Mouse (Mus musculus) olfactory bulb, adult 2 months (tissue): Measurements from ENCODE around the gene Cacng1. TPM values are rescaled to one million over a fixed set of nuclear protein-coding genes. Genes with fewer than 3 reads are reported as not detected.

Experiments used
- H3K27ac ChIP-seq: fragments of 200-500 bp; 2 replicates; pipeline ENCODE4 v1.5.1; 2012; ENCODE audit warnings: low read depth, low read length; ENCODE audit not compliant: insufficient read depth
- H3K4me1 ChIP-seq: fragments of 200-500 bp; 2 replicates; pipeline ENCODE4 v1.6.1; 2012; ENCODE audit warnings: low read length; ENCODE audit not compliant: control insufficient read depth, insufficient read depth
- H3K4me3 ChIP-seq: fragments of 200-500 bp; 2 replicates; pipeline ENCODE4 v1.5.1; 2012; ENCODE audit warnings: mild to moderate bottlenecking, low read depth, low read length, moderate library complexity; ENCODE audit not compliant: insufficient read depth
- CTCF ChIP-seq: fragments of 200-500 bp; IDR thresholded peaks from 2 replicates; pipeline ENCODE4 v1.5.1; 2012; ENCODE audit warnings: low read depth, mild to moderate bottlenecking, low read length, moderate library complexity; ENCODE audit not compliant: insufficient read depth
- POLR2A ChIP-seq: fragments of 200-500 bp; IDR thresholded peaks from 2 replicates; pipeline ENCODE4 v1.6.1; 2012; ENCODE audit warnings: mild to moderate bottlenecking, low read depth, low read length, moderate library complexity; ENCODE audit not compliant: insufficient read depth
- WGBS: fragments of 180-500 bp; shearing (Covaris S2); methylation state at CpG from one replicate; pipeline ENCODE4 v1.1.7; 2018; 5-methylcytosine and 5-hydroxymethylcytosine counted together
- polyA plus RNA-seq: library from polyadenylated mRNA; stranded (reverse); fragments of >200 nt; gene quantifications from 2 replicates; pipeline ENCODE4 v1.2.4, GENCODE M21; 2012; ENCODE audit warnings: low replicate concordance; ENCODE audit not compliant: missing spikeins, insufficient read depth, insufficient read length

The Cacng1 gene
- polyA plus RNA-seq, 1 experiment = not detected

- Histone ChIP-seq H3K4me3 (no peak overlapping the region), H3K27ac (no peak overlapping the region), H3K4me1 (no peaks in the 10 kb centered on the region)
- TF ChIP-seq POLR2A (no peak), CTCF (no peak)
- 94% methylated on average over 9 of the region's 9 CpGs for WGBS
Observed at GRCm38 (mm10) chr11:107720264-107721021, 4.1 kb upstream of the Cacng1 start.

GRCm38 (mm10) chr11:107714368-107714767, 2.0 kb downstream of the Cacng1 start:
- no peak for TF ChIP-seq POLR2A
- no peak for TF ChIP-seq CTCF
- no peak overlapping the region for H3K27ac ChIP-seq
- 90% methylated on average over 7 of the region's 7 CpGs for WGBS
- peaks cover 12% of the 10 kb centered on the region for H3K4me1 ChIP-seq
- no peak overlapping the region for H3K4me3 ChIP-seq

- TF ChIP-seq CTCF = no peak
- TF ChIP-seq POLR2A = no peak
- WGBS = 53% methylated on average over 3 of the region's 3 CpGs
Observed at GRCm38 (mm10) chr11:107710379-107710778, 5.9 kb downstream of the Cacng1 start.

GRCm38 (mm10) chr11:107707897-107708610, 8.3 kb downstream of the Cacng1 start:
- Histone ChIP-seq H3K4me1 (peaks cover 16% of the 10 kb centered on the region), H3K4me3 (no peak overlapping the region), H3K27ac (no peak overlapping the region)
- WGBS = 41% methylated on average over 20 of the region's 20 CpGs
- TF ChIP-seq CTCF (no peak), POLR2A (no peak)

More at GRCm38 (mm10) chr11:107710379-107710778, 5.9 kb downstream of the Cacng1 start:
- Histone ChIP-seq H3K4me1 (peaks cover 18% of the 10 kb centered on the region), H3K4me3 (no peak overlapping the region), H3K27ac (no peak overlapping the region)

GRCm38 (mm10) chr11:107705476-107706074, 10.7 kb downstream of the Cacng1 start:
- no peak overlapping the region for H3K27ac ChIP-seq
- 71% methylated on average over 11 of the region's 11 CpGs for WGBS
- peaks cover 11% of the 10 kb centered on the region for H3K4me1 ChIP-seq
- no peak overlapping the region for H3K4me3 ChIP-seq
- TF ChIP-seq POLR2A = no peak
- TF ChIP-seq CTCF = no peak

- 63% methylated on average over 6 of the region's 6 CpGs for WGBS
- TF ChIP-seq CTCF (no peak), POLR2A (no peak)
- peaks cover 9% of the 10 kb centered on the region; the same call in 1 of the 2 replicates for H3K4me1 ChIP-seq
- no peak overlapping the region for H3K4me3 ChIP-seq
- no peak overlapping the region for H3K27ac ChIP-seq
Observed at GRCm38 (mm10) chr11:107705060-107705459, 11.3 kb downstream of the Cacng1 start.

- Histone ChIP-seq H3K27ac (no peak overlapping the region), H3K4me3 (no peak overlapping the region), H3K4me1 (peaks cover 9% of the 10 kb centered on the region; the same call in 1 of the 2 replicates)
- no peak for TF ChIP-seq POLR2A
- no peak for TF ChIP-seq CTCF
- WGBS = 66% methylated on average over 27 of the region's 27 CpGs
Observed at GRCm38 (mm10) chr11:107703272-107704134, 12.8 kb downstream of the Cacng1 start.

GRCm38 (mm10) chr11:107699967-107700366, 16.4 kb downstream of the Cacng1 start:
- TF ChIP-seq POLR2A = no peak
- TF ChIP-seq CTCF = no peak
- 88% methylated on average over 4 of the region's 4 CpGs for WGBS
- H3K4me1 ChIP-seq = peaks cover 3% of the 10 kb centered on the region; the same call in 1 of the 2 replicates
- H3K4me3 ChIP-seq = no peak overlapping the region
- no peak overlapping the region for H3K27ac ChIP-seq
